Mouse (Mus musculus) embryonic facial prominence, embryonic 11.5 days (tissue): ENCODE data around the gene Serpinb6a. TPM values are rescaled to one million over a fixed set of nuclear protein-coding genes. Genes with fewer than 3 reads are reported as not detected.

Experiments used
- ATAC-seq: fragments of 200-750 bp; cut with Nextera tagmentation; replicated peaks from 2 replicates; pipeline ENCODE4 v1.8.0; 2017; ENCODE audit warnings: low read depth; ENCODE audit not compliant: insufficient number of reproducible peaks, low FRiP score, low TSS enrichment
- DNase-seq: peaks from one replicate; pipeline ENCODE4 v3.0.0-alpha.2; 2015; ENCODE audit warnings: low spot score
- H3K27ac ChIP-seq: fragments of 300-500 bp; sonication (generic); replicated peaks from 2 replicates; pipeline ENCODE4 v1.5.1; 2014; ENCODE audit warnings: mild to moderate bottlenecking, low read depth, low read length, control low read depth
- H3K27me3 ChIP-seq: fragments of 300-500 bp; sonication (generic); 2 replicates; pipeline ENCODE4 v1.6.1; 2014; ENCODE audit warnings: mild to moderate bottlenecking, low read length, moderate library complexity, mixed read lengths; ENCODE audit not compliant: control insufficient read depth, insufficient read depth
- H3K36me3 ChIP-seq: fragments of 300-500 bp; sonication (generic); replicated peaks from 2 replicates; pipeline ENCODE4 v1.6.1; 2014; ENCODE audit warnings: low read depth, mild to moderate bottlenecking, low read length, moderate library complexity, mixed read lengths; ENCODE audit not compliant: control insufficient read depth, insufficient read depth
- H3K4me1 ChIP-seq: fragments of 300-500 bp; sonication (generic); 2 replicates; pipeline ENCODE4 v1.6.1; 2014; ENCODE audit warnings: low read length, mixed read lengths; ENCODE audit not compliant: control insufficient read depth, insufficient read depth
- H3K4me2 ChIP-seq: fragments of 300-500 bp; sonication (generic); 2 replicates; pipeline ENCODE4 v1.6.1; 2014; ENCODE audit warnings: low read depth, mild to moderate bottlenecking, control low read depth, low read length, moderate library complexity
- H3K4me3 ChIP-seq: fragments of 300-500 bp; sonication (generic); 2 replicates; pipeline ENCODE4 v1.5.1; 2014; ENCODE audit warnings: low read depth, low read length, control low read depth
- H3K9ac ChIP-seq: fragments of 300-500 bp; sonication (generic); replicated peaks from 2 replicates; pipeline ENCODE4 v1.6.1; 2014; ENCODE audit warnings: mild to moderate bottlenecking, control low read depth, low read length
- H3K9me3 ChIP-seq: fragments of 300-500 bp; sonication (generic); replicated peaks from 2 replicates; pipeline ENCODE4 v1.6.1; 2016; ENCODE audit warnings: mild to moderate bottlenecking, low read length, inconsistent platforms, mixed read lengths; ENCODE audit not compliant: control insufficient read depth
- WGBS: fragments of 180-500 bp; shearing (Covaris S2); extraction: QIAGEN DNeasy Blood & Tissue Kit; methylation state at CpG from one replicate; pipeline ENCODE4 v1.1.7; 2014; 5-methylcytosine and 5-hydroxymethylcytosine counted together
- polyA plus RNA-seq: library from polyadenylated mRNA; unstranded; fragments of >200 nt; fragmentation: Nextera tagmentation; extraction: Ambion mirVana; gene quantifications from 2 replicates; pipeline ENCODE4 v1.2.1, GENCODE M21; 2014

The Serpinb6a gene
- polyA plus RNA-seq, result 46.2 and 55.5 TPM in 2 replicates

GRCm38 (mm10) chr13:34002058-34003006, at the start of gene Serpinb6a, which contains the start of gene Ripk1:
Serpinb6a (minus strand) TSS chr13:34002794.
Ripk1 (plus strand) TSS chr13:34002363.
- DNase-seq (peak; percentile 94), ATAC-seq (peak; percentile 96)
- under 1% methylated on average over 90 of the region's 92 CpGs for WGBS
- Histone ChIP-seq H3K4me1 (no peaks in the 10 kb centered on the region; the same call in 1 of the 2 replicates), H3K4me2 (peak within 1 kb of the TSS; percentile 71), H3K4me3 (peak within 1 kb of the TSS; percentile 94), H3K27ac (peak within 1 kb of the TSS; percentile 62), H3K27me3 (no peaks in the 10 kb centered on the region), H3K9me3 (no peaks in the 10 kb centered on the region), H3K9ac (peak within 1 kb of the TSS; percentile 88), H3K36me3 (no peaks in the 10 kb centered on the region)

- 91% methylated on average over 3 of the region's 3 CpGs for WGBS
- DNase-seq, result no peak
- H3K9me3 ChIP-seq, result no peaks in the 10 kb centered on the region
- no peaks in the 10 kb centered on the region for H3K27me3 ChIP-seq
- no peak for ATAC-seq
- no peaks in the 10 kb centered on the region for H3K36me3 ChIP-seq
- no peak overlapping the region for H3K9ac ChIP-seq
- H3K4me2 ChIP-seq, result no peak overlapping the region
- H3K27ac ChIP-seq, result no peak overlapping the region
- no peaks in the 10 kb centered on the region for H3K4me1 ChIP-seq
- no peak overlapping the region for H3K4me3 ChIP-seq
Measured at GRCm38 (mm10) chr13:34051692-34052091, 49.1 kb upstream of the Serpinb6a start.

- 94% methylated on average over 8 of the region's 8 CpGs for WGBS
- ATAC-seq (no peak), DNase-seq (no peak)
- Histone ChIP-seq H3K4me3 (no peak overlapping the region), H3K9me3 (no peaks in the 10 kb centered on the region), H3K27ac (no peak overlapping the region), H3K4me1 (no peaks in the 10 kb centered on the region), H3K36me3 (no peaks in the 10 kb centered on the region), H3K9ac (no peak overlapping the region), H3K4me2 (no peak overlapping the region), H3K27me3 (no peaks in the 10 kb centered on the region)
Measured at GRCm38 (mm10) chr13:34050479-34050878, 47.9 kb upstream of the Serpinb6a start.

- DNase-seq (no peak), ATAC-seq (no peak)
- no peak overlapping the region for H3K4me3 ChIP-seq
Measured at GRCm38 (mm10) chr13:34047526-34047925, 44.9 kb upstream of the Serpinb6a start.

GRCm38 (mm10) chr13:34046421-34047012, 43.9 kb upstream of the Serpinb6a start:
- Histone ChIP-seq H3K9ac (no peak overlapping the region), H3K27ac (no peak overlapping the region), H3K9me3 (no peaks in the 10 kb centered on the region), H3K36me3 (no peaks in the 10 kb centered on the region), H3K4me1 (no peaks in the 10 kb centered on the region), H3K4me2 (no peak overlapping the region), H3K27me3 (no peaks in the 10 kb centered on the region), H3K4me3 (no peak overlapping the region)
- ATAC-seq (peak; percentile 84), DNase-seq (peak; percentile 86)
- WGBS, result 43% methylated on average over 11 of the region's 11 CpGs

More at GRCm38 (mm10) chr13:34047526-34047925, 44.9 kb upstream of the Serpinb6a start:
- no peak overlapping the region for H3K4me2 ChIP-seq
- H3K36me3 ChIP-seq, result no peaks in the 10 kb centered on the region
- no peaks in the 10 kb centered on the region for H3K9me3 ChIP-seq
- H3K9ac ChIP-seq, result no peak overlapping the region
- no peak overlapping the region for H3K27ac ChIP-seq
- no peaks in the 10 kb centered on the region for H3K4me1 ChIP-seq
- H3K27me3 ChIP-seq, result no peaks in the 10 kb centered on the region
- 89% methylated on average over 3 of the region's 3 CpGs for WGBS

GRCm38 (mm10) chr13:34045511-34046249, 43.1 kb upstream of the Serpinb6a start:
- no peak overlapping the region for H3K4me3 ChIP-seq
- no peak overlapping the region for H3K4me2 ChIP-seq
- H3K9ac ChIP-seq, result no peak overlapping the region
- no peak overlapping the region for H3K27ac ChIP-seq
- no peaks in the 10 kb centered on the region for H3K4me1 ChIP-seq
- H3K36me3 ChIP-seq, result no peaks in the 10 kb centered on the region
- H3K27me3 ChIP-seq, result no peaks in the 10 kb centered on the region
- 66% methylated on average over 5 of the region's 5 CpGs for WGBS
- H3K9me3 ChIP-seq, result no peaks in the 10 kb centered on the region
- DNase-seq (no peak), ATAC-seq (no peak)

- H3K27me3 ChIP-seq, result no peaks in the 10 kb centered on the region
- H3K4me1 ChIP-seq, result no peaks in the 10 kb centered on the region
- H3K36me3 ChIP-seq, result no peaks in the 10 kb centered on the region
- DNase-seq (no peak), ATAC-seq (no peak)
- no peaks in the 10 kb centered on the region for H3K9me3 ChIP-seq
- 74% methylated on average over 7 of the region's 7 CpGs for WGBS
- no peak overlapping the region for H3K9ac ChIP-seq
- no peak overlapping the region for H3K27ac ChIP-seq
- no peak overlapping the region for H3K4me3 ChIP-seq
- no peak overlapping the region for H3K4me2 ChIP-seq
Measured at GRCm38 (mm10) chr13:34043716-34044393, 41.3 kb upstream of the Serpinb6a start.
